Mouse (Mus musculus) ZHBTc4 (cell line): ENCODE results near the gene Akna.

Source experiments
- DNase-seq: peaks from one replicate; pipeline ENCODE4 v3.0.0-alpha.2; 2011; ENCODE audit warnings: low read depth, low spot score

Gene Akna

GRCm38 (mm10) chr4:63323275-63323815 lies 79.8 kb downstream of the Akna start:
- no peak for DNase-seq

- peak; percentile 45 for DNase-seq
Observed at GRCm38 (mm10) chr4:63319566-63319965, 83.6 kb downstream of the Akna start.
